ENCODE assay signal across 8 mouse cellular contexts in genomic region chr4:131915821-131916328, GRCm38 (mm10). TPM values are rescaled to one million over a fixed set of nuclear protein-coding genes. Genes with fewer than 3 reads are reported as not detected.
DNase-seq lines count a peak whose midpoint lies in the region; ATAC-seq and TF ChIP-seq lines count a peak whose summit lies in the region.

No protein-coding gene starts in this region.

- intact Hi-C loops in gastrocnemius, adult 2 months (cut with DNase I): loop anchor here (5.0 kb wide), 1 partner anchor 161 kb away; the partner anchor contains the start of gene Epb41

- ATAC-seq in megakaryocyte, adult 5-6 weeks (ENCODE audit: poor library complexity, severe bottlenecking): no peak
- no peak for ATAC-seq in intestine, embryonic 15.5 days
- 0 out of 2 replicates have a peak, but pooled peaks have one; percentile 8 for ATAC-seq in neural tube, embryonic 13.5 days (ENCODE audit: low read depth)

- 0 out of 2 replicates have a peak overlapping the region, but pooled peaks have one; percentile 20 for H3K27ac ChIP-seq in gastrocnemius, adult 2 months
- no peak overlapping the region for H3K27ac ChIP-seq in intestine, embryonic 15.5 days
- H3K27ac ChIP-seq in neural tube, embryonic 13.5 days (replicated peaks): 0 out of 2 replicates have a peak overlapping the region, but pooled peaks have one; percentile 5

- H3K9ac ChIP-seq in intestine, embryonic 15.5 days: no peak overlapping the region
- 0 out of 2 replicates have a peak overlapping the region, but pooled peaks have one; percentile 14 for H3K9ac ChIP-seq in neural tube, embryonic 13.5 days

- 40% methylated on average over 13 of the region's 13 CpGs for WGBS in intestine, embryonic 15.5 days
- 13% methylated on average over 13 of the region's 13 CpGs for WGBS in neural tube, embryonic 13.5 days

- TF ChIP-seq CTCF in gastrocnemius, adult 2 months (IDR thresholded peaks at IDR 0.05): no peak

- peak; percentile 19 for DNase-seq in gastrocnemius, adult 2 months
- DNase-seq in gastrocnemius, postnatal 10 days: no peak
- DNase-seq in kidney, postnatal 25 days: no peak
- DNase-seq in frontal cortex, postnatal 25 days (ENCODE audit: low spot score in 2 of 2): no peak

- H3K4me2 ChIP-seq in intestine, embryonic 15.5 days (replicated peaks): peak overlapping the region; percentile 60; the same call in 1 of the 2 replicates
- peak overlapping the region; percentile 56 for H3K4me2 ChIP-seq in neural tube, embryonic 13.5 days

- H3K9me3 ChIP-seq in megakaryocyte, embryonic 14.5 days: no peaks in the 10 kb centered on the region
- H3K9me3 ChIP-seq in intestine, embryonic 15.5 days: no peaks in the 10 kb centered on the region
- H3K9me3 ChIP-seq in neural tube, embryonic 13.5 days: no peaks in the 10 kb centered on the region

- H3K27me3 ChIP-seq in megakaryocyte, embryonic 14.5 days (replicated peaks): peaks cover 84% of the 10 kb centered on the region
- H3K27me3 ChIP-seq in intestine, embryonic 15.5 days (replicated peaks): peaks cover 19% of the 10 kb centered on the region
- peaks cover 82% of the 10 kb centered on the region for H3K27me3 ChIP-seq in neural tube, embryonic 13.5 days

- H3K4me3 ChIP-seq in gastrocnemius, adult 2 months: peak overlapping the region; percentile 50
- peak overlapping the region; percentile 78 for H3K4me3 ChIP-seq in megakaryocyte, embryonic 14.5 days (replicated peaks)
- H3K4me3 ChIP-seq in intestine, embryonic 15.5 days (replicated peaks): no peak overlapping the region; the same call in 1 of the 2 replicates
- H3K4me3 ChIP-seq in neural tube, embryonic 13.5 days: peak overlapping the region; percentile 26; the same call in 1 of the 2 replicates

- peaks cover 79% of the 10 kb centered on the region for H3K4me1 ChIP-seq in megakaryocyte, embryonic 14.5 days
- H3K4me1 ChIP-seq in intestine, embryonic 15.5 days (replicated peaks): peaks cover 45% of the 10 kb centered on the region
- H3K4me1 ChIP-seq in neural tube, embryonic 13.5 days (replicated peaks): peaks cover 62% of the 10 kb centered on the region

- peaks cover 34% of the 10 kb centered on the region for H3K36me3 ChIP-seq in megakaryocyte, embryonic 14.5 days (replicated peaks; ENCODE audit: low read length)
- H3K36me3 ChIP-seq in intestine, embryonic 15.5 days: no peaks in the 10 kb centered on the region
- no peaks in the 10 kb centered on the region for H3K36me3 ChIP-seq in neural tube, embryonic 13.5 days

RNA-seq across cellular contexts. Expression of gene Tmem200b, which starts 5.7 kb away (rescaled TPM):
- 1 to 10 TPM; 1.2 to 4.0 TPM for total RNA-seq in gastrocnemius, adult 2 months (2021)
- total RNA-seq in gastrocnemius, postnatal 10 days (2021): 1 to 10 TPM; 6.3 to 7.1 TPM
- not detected in 2 replicates for polyA plus RNA-seq in megakaryocyte, embryonic 14.5 days (2012; ENCODE audit: insufficient read depth, low replicate concordance)
- not detected in 2 replicates for total RNA-seq in megakaryocyte, adult 5-6 weeks (2015)
- total RNA-seq in megakaryocyte, adult 5-6 weeks (2017): not detected in 2 replicates
- 0.74 and 1.2 TPM in 2 replicates for polyA plus RNA-seq in intestine, embryonic 15.5 days (2015; fragmentation: Nextera tagmentation; extraction: Ambion mirVana)
- polyA plus RNA-seq in neural tube, embryonic 13.5 days (2015; fragmentation: Nextera tagmentation; extraction: Ambion mirVana): 0.14 and 0.29 TPM in 2 replicates

RNA-seq across cellular contexts. Expression of gene Srsf4, which starts 42.5 kb away (rescaled TPM):
- 10 to 100 TPM; 32.0 to 33.8 TPM for total RNA-seq in gastrocnemius, adult 2 months (2021)
- total RNA-seq in gastrocnemius, postnatal 10 days (2021): 10 to 100 TPM; 43.0 to 57.9 TPM
- polyA plus RNA-seq in megakaryocyte, embryonic 14.5 days (2012; ENCODE audit: insufficient read depth, low replicate concordance): 53.8 and 135 TPM in 2 replicates
- 39.0 and 39.7 TPM in 2 replicates for total RNA-seq in megakaryocyte, adult 5-6 weeks (2015)
- total RNA-seq in megakaryocyte, adult 5-6 weeks (2017): 44.5 and 61.2 TPM in 2 replicates
- polyA plus RNA-seq in intestine, embryonic 15.5 days (2015; fragmentation: Nextera tagmentation; extraction: Ambion mirVana): 86.6 and 92.6 TPM in 2 replicates
- polyA plus RNA-seq in neural tube, embryonic 13.5 days (2015; fragmentation: Nextera tagmentation; extraction: Ambion mirVana): 109 and 135 TPM in 2 replicates
